Mouse (Mus musculus): ENCODE data around the gene Olfr312. TPM values are rescaled to one million over a fixed set of nuclear protein-coding genes. Genes with fewer than 3 reads are reported as not detected.

The Olfr312 gene
- total and polyA plus RNA-seq, 2 experiments from 2014 or later = 0.05 TPM; not detected in 1

- WGBS = under 1% methylated on average over 24 of the region's 24 CpGs
- peak; percentile 100 for ATAC-seq (ENCODE audit: insufficient read depth, low read depth)
These were observed 18.0 kb downstream of the Olfr312 start, which contains the start of gene Gm12258 for GRCm38 (mm10) chr11:58846919-58847461. Gene Gm12258, plus strand, starts transcription at chr11:58847158.

GRCm38 (mm10) chr11:58847636-58848035 is 18.6 kb downstream of the Olfr312 start:
- H3K4me1 ChIP-seq (ENCODE audit: control insufficient read depth, insufficient read depth) = peaks cover 9% of the 10 kb centered on the region
- no peaks in the 10 kb centered on the region for H3K27me3 ChIP-seq (ENCODE audit: control insufficient read depth, insufficient read depth, low read length)
- H3K36me3 ChIP-seq (replicated peaks; ENCODE audit: control insufficient read depth, insufficient read depth, low read length) = peaks cover 14% of the 10 kb centered on the region
- H3K27ac ChIP-seq (ENCODE audit: low read depth) = no peak overlapping the region
- peak overlapping the region; percentile 62 for H3K9ac ChIP-seq (replicated peaks; ENCODE audit: low read depth, low read length)
- TF ChIP-seq CTCF (IDR thresholded peaks at IDR 0.05; ENCODE audit: low read depth) (no peak), EP300 (IDR thresholded peaks at IDR 0.05; ENCODE audit: low read depth) (no peak)
- DNase-seq (ENCODE audit: low spot score) (no peak), ATAC-seq (ENCODE audit: insufficient read depth, low read depth) (no peak)
- no peaks in the 10 kb centered on the region for H3K9me3 ChIP-seq (replicated peaks; ENCODE audit: control insufficient read depth, low read length)
- peak overlapping the region; percentile 63 for H3K4me3 ChIP-seq (ENCODE audit: low read depth, low read length)
- H3K4me2 ChIP-seq (ENCODE audit: low read depth, low read length) = peak overlapping the region; percentile 83
- WGBS = 40% methylated on average over 9 of the region's 9 CpGs

More at GRCm38 (mm10) chr11:58846919-58847461, 18.0 kb downstream of the Olfr312 start, which contains the start of gene Gm12258:
- Histone ChIP-seq H3K27me3 (ENCODE audit: control insufficient read depth, insufficient read depth, low read length) (no peaks in the 10 kb centered on the region), H3K36me3 (replicated peaks; ENCODE audit: control insufficient read depth, insufficient read depth, low read length) (peaks cover 12% of the 10 kb centered on the region), H3K9ac (replicated peaks; ENCODE audit: low read depth, low read length) (peak within 1 kb of the TSS; percentile 62), H3K4me1 (ENCODE audit: control insufficient read depth, insufficient read depth) (peaks cover 9% of the 10 kb centered on the region), H3K4me2 (ENCODE audit: low read depth, low read length) (peak within 1 kb of the TSS; percentile 83), H3K27ac (ENCODE audit: low read depth) (peak within 1 kb of the TSS; percentile 43), H3K9me3 (replicated peaks; ENCODE audit: control insufficient read depth, low read length) (no peaks in the 10 kb centered on the region), H3K4me3 (ENCODE audit: low read depth, low read length) (peak within 1 kb of the TSS; percentile 63)
- DNase-seq (ENCODE audit: low spot score) = peak; percentile 92
- TF ChIP-seq EP300 (IDR thresholded peaks at IDR 0.05; ENCODE audit: low read depth) = peak; percentile 53; the same call in 1 of the 2 replicates
- TF ChIP-seq CTCF (IDR thresholded peaks at IDR 0.05; ENCODE audit: low read depth) = no peak

GRCm38 (mm10) chr11:58849731-58850130 is 20.7 kb downstream of the Olfr312 start:
- TF ChIP-seq CTCF (IDR thresholded peaks at IDR 0.05; ENCODE audit: low read depth) (no peak), EP300 (IDR thresholded peaks at IDR 0.05; ENCODE audit: low read depth) (no peak)
- Histone ChIP-seq H3K27ac (ENCODE audit: low read depth) (no peak overlapping the region), H3K4me3 (ENCODE audit: low read depth, low read length) (no peak overlapping the region), H3K4me1 (ENCODE audit: control insufficient read depth, insufficient read depth) (peaks cover 9% of the 10 kb centered on the region), H3K9me3 (replicated peaks; ENCODE audit: control insufficient read depth, low read length) (no peaks in the 10 kb centered on the region), H3K9ac (replicated peaks; ENCODE audit: low read depth, low read length) (no peak overlapping the region), H3K4me2 (ENCODE audit: low read depth, low read length) (no peak overlapping the region), H3K27me3 (ENCODE audit: control insufficient read depth, insufficient read depth, low read length) (no peaks in the 10 kb centered on the region), H3K36me3 (replicated peaks; ENCODE audit: control insufficient read depth, insufficient read depth, low read length) (peaks cover 24% of the 10 kb centered on the region)
- ATAC-seq (ENCODE audit: insufficient read depth, low read depth) = no peak
- DNase-seq (ENCODE audit: low spot score) = no peak
- WGBS = 54% methylated on average over 2 of the region's 2 CpGs

- no peak for TF ChIP-seq EP300 (IDR thresholded peaks at IDR 0.05; ENCODE audit: low read depth)
- no peak for TF ChIP-seq CTCF (IDR thresholded peaks at IDR 0.05; ENCODE audit: low read depth)
- H3K4me1 ChIP-seq (ENCODE audit: control insufficient read depth, insufficient read depth) = no peaks in the 10 kb centered on the region
- H3K27ac ChIP-seq (ENCODE audit: low read depth) = no peak overlapping the region
- H3K27me3 ChIP-seq (ENCODE audit: control insufficient read depth, insufficient read depth, low read length) = no peaks in the 10 kb centered on the region
- H3K9ac ChIP-seq (replicated peaks; ENCODE audit: low read depth, low read length) = no peak overlapping the region
- H3K36me3 ChIP-seq (replicated peaks; ENCODE audit: control insufficient read depth, insufficient read depth, low read length) = peaks cover 50% of the 10 kb centered on the region
- ATAC-seq (ENCODE audit: insufficient read depth, low read depth) = no peak
- no peak overlapping the region for H3K4me3 ChIP-seq (ENCODE audit: low read depth, low read length)
- H3K4me2 ChIP-seq (ENCODE audit: low read depth, low read length) = no peak overlapping the region
- H3K9me3 ChIP-seq (replicated peaks; ENCODE audit: control insufficient read depth, low read length) = peaks cover 47% of the 10 kb centered on the region
- WGBS = 93% methylated on average over 8 of the region's 8 CpGs
- DNase-seq (ENCODE audit: low spot score) = no peak
These were observed 31.7 kb downstream of the Olfr312 start for GRCm38 (mm10) chr11:58860744-58861143.

- 3% methylated on average over 36 of the region's 37 CpGs for WGBS
- no peaks in the 10 kb centered on the region for H3K27me3 ChIP-seq (ENCODE audit: control insufficient read depth, insufficient read depth, low read length)
- no peaks in the 10 kb centered on the region; the same call in 1 of the 2 replicates for H3K36me3 ChIP-seq (replicated peaks; ENCODE audit: control insufficient read depth, insufficient read depth, low read length)
- peak within 1 kb of the TSS; percentile 73 for H3K4me3 ChIP-seq (ENCODE audit: low read depth, low read length)
- H3K4me1 ChIP-seq (ENCODE audit: control insufficient read depth, insufficient read depth) = no peaks in the 10 kb centered on the region; the same call in 1 of the 2 replicates
- peak; percentile 42 for DNase-seq (ENCODE audit: low spot score)
- peak within 1 kb of the TSS; percentile 65 for H3K9ac ChIP-seq (replicated peaks; ENCODE audit: low read depth, low read length)
- H3K9me3 ChIP-seq (replicated peaks; ENCODE audit: control insufficient read depth, low read length) = no peaks in the 10 kb centered on the region
- H3K27ac ChIP-seq (ENCODE audit: low read depth) = peak within 1 kb of the TSS; percentile 65
- TF ChIP-seq EP300 (IDR thresholded peaks at IDR 0.05; ENCODE audit: low read depth) (no peak), CTCF (IDR thresholded peaks at IDR 0.05; ENCODE audit: low read depth) (no peak)
- peak within 1 kb of the TSS; percentile 77 for H3K4me2 ChIP-seq (ENCODE audit: low read depth, low read length)
- peak; percentile 78 for ATAC-seq (ENCODE audit: insufficient read depth, low read depth)
These were observed 38.3 kb downstream of the Olfr312 start, which contains the start of gene 2810021J22Rik for GRCm38 (mm10) chr11:58867039-58867953. Gene 2810021J22Rik, plus strand, starts transcription at chr11:58867216.

All from heart, postnatal 0 days (tissue).